In genomic region chr10:37618606-37619005, GRCm38 (mm10) we compare ENCODE assay signal across 24 mouse cellular contexts.
"Had no signal": no experiment of that assay in that cellular context is flagged by ENCODE, and none has a peak within 500 bp of the region (broad histone marks: within the 10 kb centered on the region; RNA-seq: fewer than 3 reads in every experiment).

No protein-coding gene starts in this region.

- H3K36me3 ChIP-seq: intestine, embryonic 15.5 days; kidney, embryonic 15.5 days; limb, embryonic 12.5 days; limb, embryonic 15.5 days; midbrain, embryonic 10.5 days; neural tube, embryonic 12.5 days; neural tube, embryonic 15.5 days; stomach, embryonic 15.5 days had no signal

- DNase-seq: kidney, adult 11 months; kidney, adult 8-10 months; kidney, postnatal 10 days; kidney, postnatal 4 days; layer of hippocampus, adult 9-11 months; liver, postnatal 0 days; lung, embryonic 14.5 days; midbrain, embryonic 14.5 days; right cerebral cortex, adult 18-20 months; right cerebral cortex, postnatal 14 days; right cerebral cortex, postnatal 4 days had no signal

- H3K4me1 ChIP-seq: intestine, embryonic 15.5 days; neural tube, embryonic 12.5 days; neural tube, embryonic 15.5 days; stomach, embryonic 15.5 days had no signal

- H3K27me3 ChIP-seq: intestine, embryonic 15.5 days; kidney, embryonic 15.5 days; limb, embryonic 12.5 days; limb, embryonic 15.5 days; megakaryocyte, embryonic 14.5 days; neural tube, embryonic 12.5 days; neural tube, embryonic 15.5 days; stomach, embryonic 15.5 days had no signal

- H3K9me3 ChIP-seq: intestine, embryonic 15.5 days; kidney, embryonic 15.5 days; limb, embryonic 12.5 days; limb, embryonic 15.5 days; megakaryocyte, embryonic 14.5 days; midbrain, embryonic 10.5 days; neural tube, embryonic 12.5 days; neural tube, embryonic 15.5 days; stomach, embryonic 15.5 days had no signal

- H3K27ac ChIP-seq: intestine, embryonic 15.5 days; kidney, embryonic 15.5 days; limb, embryonic 12.5 days; limb, embryonic 15.5 days; liver, embryonic 14.5 days; macrophage; midbrain, embryonic 10.5 days; neural tube, embryonic 12.5 days; neural tube, embryonic 15.5 days; stomach, embryonic 15.5 days had no signal

- ATAC-seq: intestine, embryonic 15.5 days; liver, postnatal 0 days; lung, postnatal 0 days had no signal

- H3K4me2 ChIP-seq: intestine, embryonic 15.5 days; kidney, embryonic 15.5 days; limb, embryonic 12.5 days; limb, embryonic 15.5 days; liver, embryonic 11.5 days; lung, embryonic 14.5 days; neural tube, embryonic 12.5 days; neural tube, embryonic 15.5 days; stomach, embryonic 15.5 days had no signal

- H3K9ac ChIP-seq: intestine, embryonic 15.5 days; kidney, embryonic 15.5 days; limb, embryonic 12.5 days; limb, embryonic 15.5 days; liver, embryonic 14.5 days; liver, postnatal 0 days; lung, embryonic 14.5 days; neural tube, embryonic 12.5 days; neural tube, embryonic 15.5 days; stomach, embryonic 15.5 days had no signal

- H3K4me3 ChIP-seq: intestine, embryonic 15.5 days; kidney, embryonic 15.5 days; limb, embryonic 12.5 days; limb, embryonic 15.5 days; megakaryocyte, embryonic 14.5 days; midbrain, embryonic 10.5 days; neural tube, embryonic 12.5 days; neural tube, embryonic 15.5 days; stomach, embryonic 15.5 days had no signal
